Mouse (Mus musculus): Measurements from ENCODE around the gene D030056L22Rik. TPM values are rescaled to one million over a fixed set of nuclear protein-coding genes. Genes with fewer than 3 reads are reported as not detected.

Gene D030056L22Rik
- total RNA-seq (2021): 10 to 100 TPM; 20.6 to 23.5 TPM

GRCm38 (mm10) chr19:18712866-18713300 is at the start of gene D030056L22Rik:
Gene D030056L22Rik, plus strand, starts transcription at chr19:18713193.
- DNase-seq (ENCODE audit: extremely low spot score in 1 of 2, low spot score in 1 of 2): peak; percentile 95 to 96

- no peak for DNase-seq (ENCODE audit: extremely low spot score in 1 of 2, low spot score in 1 of 2)
Measured at GRCm38 (mm10) chr19:18663904-18664303, 49.1 kb upstream of the D030056L22Rik start.

GRCm38 (mm10) chr19:18666966-18667365 is 46.0 kb upstream of the D030056L22Rik start:
- no peak for DNase-seq (ENCODE audit: extremely low spot score in 1 of 2, low spot score in 1 of 2)

GRCm38 (mm10) chr19:18669551-18669950 is 43.4 kb upstream of the D030056L22Rik start:
- DNase-seq (ENCODE audit: extremely low spot score in 1 of 2, low spot score in 1 of 2): no peak

GRCm38 (mm10) chr19:18670608-18671007 is 42.4 kb upstream of the D030056L22Rik start, which contains the start of gene Carnmt1:
Gene Carnmt1, plus strand, starts transcription at chr19:18670764.
- peak; percentile 88 to 89 for DNase-seq (ENCODE audit: extremely low spot score in 1 of 2, low spot score in 1 of 2)

GRCm38 (mm10) chr19:18671056-18671741 is 41.8 kb upstream of the D030056L22Rik start:
- DNase-seq (ENCODE audit: extremely low spot score in 1 of 2, low spot score in 1 of 2): peak; percentile 30 to 34

GRCm38 (mm10) chr19:18672498-18672897 is 40.5 kb upstream of the D030056L22Rik start:
- DNase-seq (ENCODE audit: extremely low spot score in 1 of 2, low spot score in 1 of 2): no peak

- no peak for DNase-seq (ENCODE audit: extremely low spot score in 1 of 2, low spot score in 1 of 2)
Measured at GRCm38 (mm10) chr19:18673116-18673515, 39.9 kb upstream of the D030056L22Rik start.

GRCm38 (mm10) chr19:18682142-18682541 is 30.9 kb upstream of the D030056L22Rik start:
- DNase-seq (ENCODE audit: extremely low spot score in 1 of 2, low spot score in 1 of 2): no peak

- no peak for DNase-seq (ENCODE audit: extremely low spot score in 1 of 2, low spot score in 1 of 2)
Measured at GRCm38 (mm10) chr19:18687556-18687955, 25.4 kb upstream of the D030056L22Rik start.

GRCm38 (mm10) chr19:18692176-18692575 is 20.8 kb upstream of the D030056L22Rik start:
- no peak for DNase-seq (ENCODE audit: extremely low spot score in 1 of 2, low spot score in 1 of 2)

- no peak for DNase-seq (ENCODE audit: extremely low spot score in 1 of 2, low spot score in 1 of 2)
Measured at GRCm38 (mm10) chr19:18692768-18693167, 20.2 kb upstream of the D030056L22Rik start.

GRCm38 (mm10) chr19:18695116-18695515 is 17.9 kb upstream of the D030056L22Rik start:
- no peak for DNase-seq (ENCODE audit: extremely low spot score in 1 of 2, low spot score in 1 of 2)

GRCm38 (mm10) chr19:18695552-18695951 is 17.4 kb upstream of the D030056L22Rik start:
- no peak for DNase-seq (ENCODE audit: extremely low spot score in 1 of 2, low spot score in 1 of 2)

- no peak for DNase-seq (ENCODE audit: extremely low spot score in 1 of 2, low spot score in 1 of 2)
Measured at GRCm38 (mm10) chr19:18708101-18708500, 4.9 kb upstream of the D030056L22Rik start.

GRCm38 (mm10) chr19:18710903-18711302 is 2.1 kb upstream of the D030056L22Rik start:
- DNase-seq (ENCODE audit: extremely low spot score in 1 of 2, low spot score in 1 of 2): no peak

- DNase-seq (ENCODE audit: extremely low spot score in 1 of 2, low spot score in 1 of 2): no peak
Measured at GRCm38 (mm10) chr19:18711589-18711988, 1.4 kb upstream of the D030056L22Rik start.

- DNase-seq (ENCODE audit: extremely low spot score in 1 of 2, low spot score in 1 of 2): no peak
Measured at GRCm38 (mm10) chr19:18712153-18712865, 684 bp upstream of the D030056L22Rik start.

GRCm38 (mm10) chr19:18713357-18713756 is 364 bp downstream of the D030056L22Rik start:
- peak in 1 of 2 experiments; percentile 38 for DNase-seq (ENCODE audit: extremely low spot score in 1 of 2, low spot score in 1 of 2)

GRCm38 (mm10) chr19:18716374-18716773 is 3.4 kb downstream of the D030056L22Rik start:
- DNase-seq (ENCODE audit: extremely low spot score in 1 of 2, low spot score in 1 of 2): peak; percentile 13 to 78

GRCm38 (mm10) chr19:18720337-18720736 is 7.3 kb downstream of the D030056L22Rik start:
- no peak for DNase-seq (ENCODE audit: extremely low spot score in 1 of 2, low spot score in 1 of 2)

GRCm38 (mm10) chr19:18725186-18725585 is 12.2 kb downstream of the D030056L22Rik start:
- no peak for DNase-seq (ENCODE audit: extremely low spot score in 1 of 2, low spot score in 1 of 2)
